Mouse (Mus musculus) hindbrain, embryonic 13.5 days (tissue): Measurements from ENCODE around the gene Cbfa2t3. TPM values are rescaled to one million over a fixed set of nuclear protein-coding genes. Genes with fewer than 3 reads are reported as not detected.

ENCODE experiments used
- ATAC-seq: fragments of 200-750 bp; cut with Nextera tagmentation; 2 replicates; pipeline ENCODE4 v1.8.0; 2017; ENCODE audit warnings: moderate TSS enrichment; ENCODE audit not compliant: low FRiP score
- H3K27ac ChIP-seq: fragments of 300-500 bp; sonication (generic); 2 replicates; pipeline ENCODE4 v1.5.1; 2015; ENCODE audit warnings: inconsistent platforms, mild to moderate bottlenecking, moderate library complexity
- H3K27me3 ChIP-seq: fragments of 300-500 bp; sonication (generic); 2 replicates; pipeline ENCODE4 v1.6.1; 2015; ENCODE audit warnings: mild to moderate bottlenecking, inconsistent platforms
- H3K36me3 ChIP-seq: fragments of 300-500 bp; sonication (generic); 2 replicates; pipeline ENCODE4 v1.6.1; 2015; ENCODE audit warnings: mild to moderate bottlenecking, inconsistent platforms
- H3K4me1 ChIP-seq: fragments of 300-500 bp; sonication (generic); replicated peaks from 2 replicates; pipeline ENCODE4 v1.6.1; 2015; ENCODE audit warnings: inconsistent platforms
- H3K4me2 ChIP-seq: fragments of 300-500 bp; sonication (generic); 2 replicates; pipeline ENCODE4 v1.6.1; 2015; ENCODE audit warnings: inconsistent platforms, mild to moderate bottlenecking, moderate library complexity
- H3K4me3 ChIP-seq: fragments of 300-500 bp; sonication (generic); 2 replicates; pipeline ENCODE4 v1.5.1; 2015; ENCODE audit warnings: mild to moderate bottlenecking, inconsistent platforms
- H3K9ac ChIP-seq: fragments of 300-500 bp; sonication (generic); 2 replicates; pipeline ENCODE4 v1.6.1; 2015; ENCODE audit warnings: mild to moderate bottlenecking, inconsistent platforms
- H3K9me3 ChIP-seq: fragments of 300-500 bp; sonication (generic); 2 replicates; pipeline ENCODE4 v1.6.1; 2016; ENCODE audit warnings: inconsistent platforms
- WGBS: fragments of 180-500 bp; shearing (Covaris S2); methylation state at CpG from one replicate; pipeline ENCODE4 v1.1.7; 2015; 5-methylcytosine and 5-hydroxymethylcytosine counted together
- polyA plus RNA-seq: library from polyadenylated mRNA; unstranded; fragments of >200 nt; fragmentation: Nextera tagmentation; extraction: Ambion mirVana; gene quantifications from 2 replicates; pipeline ENCODE4 v1.2.1, GENCODE M21; 2015

Cbfa2t3 gene
- polyA plus RNA-seq, 1 experiment from 2014 or later = 30.2 TPM

DNA sequence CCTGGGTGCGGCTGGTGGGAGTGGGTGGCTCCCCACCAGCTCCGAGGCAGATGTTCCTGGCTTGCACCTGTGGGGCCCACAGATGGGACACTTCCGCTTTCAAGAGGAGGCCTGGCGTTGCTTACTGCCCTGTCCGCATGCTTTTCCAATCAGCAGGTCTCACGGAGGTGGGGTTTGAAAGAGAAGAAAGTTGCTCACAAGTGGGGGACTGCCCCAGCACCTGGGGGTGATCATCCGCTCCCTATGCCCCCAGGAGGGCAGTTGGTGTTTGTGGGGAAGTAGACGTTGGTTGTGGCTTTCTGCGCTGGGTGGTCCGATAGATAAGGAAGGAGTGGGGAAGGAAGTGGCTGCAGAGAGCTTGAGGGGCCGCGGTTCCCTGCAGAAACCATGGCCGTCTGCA lies 1.7 kb upstream of the Cbfa2t3 start:
- H3K4me2 ChIP-seq = no peak overlapping the region
- H3K9ac ChIP-seq = no peak overlapping the region
- no peak for ATAC-seq
- H3K4me3 ChIP-seq = no peak overlapping the region
- H3K27me3 ChIP-seq = 0 out of 2 replicates have a peak, but pooled peaks cover 3% of the 10 kb centered on the region
- WGBS = 79% methylated on average over 13 of the region's 13 CpGs
- peaks cover 19% of the 10 kb centered on the region; the same call in 1 of the 2 replicates for H3K4me1 ChIP-seq
- no peaks in the 10 kb centered on the region for H3K36me3 ChIP-seq
- no peak overlapping the region for H3K27ac ChIP-seq
- H3K9me3 ChIP-seq = no peaks in the 10 kb centered on the region

GRCm38 (mm10) chr8:122698254-122698768 lies 598 bp downstream of the Cbfa2t3 start:
- no peak overlapping the region for H3K4me2 ChIP-seq
- H3K4me3 ChIP-seq = no peak overlapping the region
- no peaks in the 10 kb centered on the region for H3K36me3 ChIP-seq
- ATAC-seq = no peak
- 0 out of 2 replicates have a peak, but pooled peaks cover 3% of the 10 kb centered on the region for H3K27me3 ChIP-seq
- no peaks in the 10 kb centered on the region for H3K9me3 ChIP-seq
- H3K27ac ChIP-seq = no peak overlapping the region
- H3K4me1 ChIP-seq = peaks cover 17% of the 10 kb centered on the region; the same call in 1 of the 2 replicates
- H3K9ac ChIP-seq = no peak overlapping the region
- WGBS = 75% methylated on average over 5 of the region's 5 CpGs

GRCm38 (mm10) chr8:122697586-122697985 lies 1.3 kb downstream of the Cbfa2t3 start:
- 85% methylated on average over 6 of the region's 6 CpGs for WGBS
- Histone ChIP-seq H3K4me1 (peaks cover 15% of the 10 kb centered on the region; the same call in 1 of the 2 replicates), H3K4me3 (no peak overlapping the region), H3K9ac (no peak overlapping the region), H3K27ac (no peak overlapping the region), H3K4me2 (no peak overlapping the region), H3K9me3 (no peaks in the 10 kb centered on the region), H3K36me3 (no peaks in the 10 kb centered on the region), H3K27me3 (0 out of 2 replicates have a peak, but pooled peaks cover 3% of the 10 kb centered on the region)
- no peak for ATAC-seq

GRCm38 (mm10) chr8:122697181-122697581 lies 1.7 kb downstream of the Cbfa2t3 start:
- Histone ChIP-seq H3K36me3 (no peaks in the 10 kb centered on the region), H3K9me3 (no peaks in the 10 kb centered on the region), H3K9ac (no peak overlapping the region), H3K4me2 (no peak overlapping the region), H3K27me3 (0 out of 2 replicates have a peak, but pooled peaks cover 3% of the 10 kb centered on the region), H3K4me1 (peaks cover 11% of the 10 kb centered on the region; the same call in 1 of the 2 replicates), H3K4me3 (no peak overlapping the region), H3K27ac (no peak overlapping the region)
- 86% methylated on average over 3 of the region's 3 CpGs for WGBS
- ATAC-seq = no peak

GRCm38 (mm10) chr8:122695438-122696042 lies 3.4 kb downstream of the Cbfa2t3 start:
- no peak for ATAC-seq
- H3K4me3 ChIP-seq = no peak overlapping the region
- no peaks in the 10 kb centered on the region for H3K36me3 ChIP-seq
- WGBS = 66% methylated on average over 7 of the region's 7 CpGs
- H3K27ac ChIP-seq = no peak overlapping the region
- H3K27me3 ChIP-seq = 0 out of 2 replicates have a peak, but pooled peaks cover 3% of the 10 kb centered on the region
- no peaks in the 10 kb centered on the region for H3K9me3 ChIP-seq
- peaks cover 20% of the 10 kb centered on the region; the same call in 1 of the 2 replicates for H3K4me1 ChIP-seq
- no peak overlapping the region for H3K4me2 ChIP-seq
- no peak overlapping the region for H3K9ac ChIP-seq

DNA sequence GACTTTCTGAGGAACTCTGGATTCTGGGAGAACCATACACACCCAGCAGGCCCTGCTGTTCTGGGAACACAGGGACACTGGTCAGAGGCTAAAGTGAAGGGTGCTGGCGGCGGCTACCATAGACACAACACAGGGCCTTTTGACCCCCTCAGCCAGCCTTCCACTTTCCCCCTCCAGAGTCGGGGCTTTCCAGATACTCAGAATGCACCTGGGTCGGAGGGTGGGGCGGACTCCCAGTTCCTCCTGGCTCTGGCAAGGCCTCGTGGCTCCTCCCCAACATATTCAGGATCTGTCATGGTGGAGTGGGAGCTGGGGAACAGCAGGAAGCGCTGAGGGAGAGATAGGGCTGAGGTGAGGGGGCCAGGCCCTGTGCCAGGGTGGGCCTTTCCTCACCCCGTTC lies 6.8 kb downstream of the Cbfa2t3 start:
- Histone ChIP-seq H3K9me3 (no peaks in the 10 kb centered on the region), H3K36me3 (no peaks in the 10 kb centered on the region), H3K4me3 (no peak overlapping the region), H3K27ac (no peak overlapping the region), H3K27me3 (no peaks in the 10 kb centered on the region), H3K9ac (no peak overlapping the region), H3K4me2 (no peak overlapping the region), H3K4me1 (peaks cover 11% of the 10 kb centered on the region; the same call in 1 of the 2 replicates)
- ATAC-seq = no peak
- 78% methylated on average over 8 of the region's 8 CpGs for WGBS

- no peak overlapping the region for H3K4me2 ChIP-seq
- no peaks in the 10 kb centered on the region for H3K36me3 ChIP-seq
- H3K27ac ChIP-seq = no peak overlapping the region
- 85% methylated on average over 6 of the region's 6 CpGs for WGBS
- H3K27me3 ChIP-seq = no peaks in the 10 kb centered on the region
- 0 out of 2 replicates have a peak, but pooled peaks have one; percentile 24 for ATAC-seq
- H3K9ac ChIP-seq = no peak overlapping the region
- H3K9me3 ChIP-seq = no peaks in the 10 kb centered on the region
- peaks cover 11% of the 10 kb centered on the region; the same call in 1 of the 2 replicates for H3K4me1 ChIP-seq
- H3K4me3 ChIP-seq = no peak overlapping the region
These were observed 7.9 kb downstream of the Cbfa2t3 start for GRCm38 (mm10) chr8:122691018-122691417.

- Histone ChIP-seq H3K4me2 (no peak overlapping the region), H3K9ac (no peak overlapping the region), H3K9me3 (no peaks in the 10 kb centered on the region), H3K36me3 (no peaks in the 10 kb centered on the region), H3K4me1 (peaks cover 22% of the 10 kb centered on the region), H3K27me3 (0 out of 2 replicates have a peak, but pooled peaks cover 4% of the 10 kb centered on the region), H3K27ac (no peak overlapping the region), H3K4me3 (no peak overlapping the region)
- 85% methylated on average over 1 of the region's 1 CpGs for WGBS
- ATAC-seq = no peak
These were observed 9.6 kb downstream of the Cbfa2t3 start for GRCm38 (mm10) chr8:122689315-122689714.

DNA sequence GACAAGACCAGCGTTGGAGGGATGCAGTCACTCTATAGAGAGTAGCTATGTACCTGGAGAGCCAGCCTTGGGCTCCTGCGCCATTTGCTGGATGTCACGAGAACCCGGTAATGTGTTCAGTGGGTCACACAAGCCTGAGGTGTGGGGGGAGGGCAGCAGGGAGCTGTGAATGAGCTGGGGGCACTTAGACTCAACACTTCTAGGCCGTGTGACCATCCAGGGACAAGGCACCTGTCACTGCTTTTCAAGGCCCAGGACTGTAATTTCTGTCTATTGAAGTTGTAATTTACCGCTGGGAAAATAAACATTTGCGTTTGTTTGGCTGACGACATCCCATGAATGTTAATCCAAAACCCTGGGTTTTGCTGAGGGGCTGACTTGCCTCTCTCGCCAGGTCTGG lies 12.0 kb downstream of the Cbfa2t3 start:
- Histone ChIP-seq H3K4me1 (peaks cover 21% of the 10 kb centered on the region), H3K27ac (no peak overlapping the region), H3K4me3 (no peak overlapping the region), H3K9me3 (no peaks in the 10 kb centered on the region), H3K36me3 (no peaks in the 10 kb centered on the region), H3K9ac (no peak overlapping the region), H3K4me2 (no peak overlapping the region), H3K27me3 (peaks cover 5% of the 10 kb centered on the region)
- ATAC-seq = no peak
- WGBS = 71% methylated on average over 9 of the region's 9 CpGs

DNA sequence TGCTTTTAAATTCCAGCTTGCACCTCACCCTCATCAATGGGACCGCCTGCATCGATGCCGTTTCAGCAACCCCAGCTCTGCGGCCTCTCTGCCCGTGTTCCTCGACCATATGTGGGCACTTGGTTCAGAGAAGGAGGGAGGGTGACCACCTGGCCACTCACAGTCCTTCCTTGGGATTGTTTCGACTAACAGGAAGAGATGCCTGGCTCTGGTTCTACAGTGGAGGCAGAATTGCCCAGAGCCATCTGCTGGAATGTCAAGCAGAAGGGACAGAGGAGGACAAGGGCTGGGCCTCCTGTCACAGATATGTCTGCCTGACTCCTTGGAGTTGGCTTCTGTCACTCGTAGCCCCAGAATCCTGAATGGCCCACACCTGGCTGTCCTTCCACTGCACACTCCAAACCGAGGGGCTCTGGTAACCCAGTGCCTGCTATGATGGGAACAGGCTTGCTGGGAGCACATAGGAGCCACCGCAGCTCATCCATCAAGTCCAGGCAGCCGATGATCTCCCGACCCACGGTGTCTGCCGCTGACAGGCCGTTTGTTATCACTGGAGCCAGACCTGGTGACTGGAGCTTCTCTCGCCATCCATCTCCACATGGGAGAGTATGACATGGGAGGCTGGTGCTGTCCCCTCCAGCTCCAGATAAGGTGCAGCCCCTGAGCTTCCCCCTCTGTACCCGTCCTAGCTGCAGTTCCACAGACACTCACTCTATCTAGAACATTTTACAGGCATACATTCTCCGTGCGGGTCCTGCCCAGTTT lies 13.6 kb downstream of the Cbfa2t3 start:
- Histone ChIP-seq H3K4me1 (peaks cover 19% of the 10 kb centered on the region), H3K27ac (peak overlapping the region; percentile 30; the same call in 1 of the 2 replicates), H3K27me3 (peaks cover 12% of the 10 kb centered on the region), H3K4me2 (no peak overlapping the region), H3K9ac (no peak overlapping the region; the same call in 1 of the 2 replicates), H3K9me3 (no peaks in the 10 kb centered on the region), H3K36me3 (no peaks in the 10 kb centered on the region), H3K4me3 (no peak overlapping the region)
- WGBS = 65% methylated on average over 19 of the region's 19 CpGs
- ATAC-seq = no peak

DNA sequence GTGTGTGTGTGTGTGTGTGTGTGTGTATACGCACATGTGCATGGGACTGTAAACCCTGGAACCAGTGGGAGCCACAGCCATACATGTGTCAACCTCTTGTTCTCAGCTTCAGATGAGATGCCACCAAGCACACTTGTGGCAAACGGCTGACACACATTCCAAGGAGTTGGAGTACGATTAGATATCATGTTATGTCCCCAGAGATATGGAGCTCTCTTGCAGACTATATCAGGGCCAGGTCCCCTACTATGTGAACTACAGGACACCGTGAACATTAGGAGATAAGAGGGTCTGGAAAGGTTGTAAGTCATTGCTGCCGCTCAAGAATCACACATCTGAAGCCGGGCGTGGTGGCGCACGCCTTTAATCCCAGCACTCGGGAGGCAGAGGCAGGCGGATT lies 16.1 kb downstream of the Cbfa2t3 start:
- peaks cover 38% of the 10 kb centered on the region for H3K4me1 ChIP-seq
- H3K27me3 ChIP-seq = peaks cover 16% of the 10 kb centered on the region
- WGBS = 96% methylated on average over 11 of the region's 11 CpGs
- no peak overlapping the region for H3K27ac ChIP-seq
- no peak overlapping the region for H3K9ac ChIP-seq
- H3K4me3 ChIP-seq = no peak overlapping the region
- no peak for ATAC-seq
- no peaks in the 10 kb centered on the region for H3K36me3 ChIP-seq
- H3K9me3 ChIP-seq = no peaks in the 10 kb centered on the region
- H3K4me2 ChIP-seq = no peak overlapping the region

DNA sequence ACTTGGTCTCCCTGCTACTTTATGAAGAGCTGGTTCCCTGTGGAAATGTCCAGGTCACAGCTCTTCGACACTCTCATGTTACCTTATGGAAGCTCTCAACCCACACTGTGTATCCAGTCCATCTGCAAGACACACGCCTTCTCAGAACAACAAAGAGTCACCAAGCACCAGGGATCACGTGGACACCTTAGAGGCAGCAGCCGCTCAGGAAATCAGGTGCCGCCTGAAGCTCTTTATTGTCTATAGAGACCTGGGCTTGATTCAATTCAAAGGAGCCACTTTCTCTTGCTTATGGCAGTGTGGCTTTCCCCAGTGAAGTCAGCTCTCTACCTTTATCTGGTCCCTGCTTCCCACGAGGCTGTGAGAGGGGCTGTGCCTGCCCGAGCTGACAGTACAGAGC lies 18.7 kb downstream of the Cbfa2t3 start:
- Histone ChIP-seq H3K27me3 (peaks cover 17% of the 10 kb centered on the region), H3K4me3 (no peak overlapping the region), H3K27ac (peak overlapping the region; percentile 99), H3K9ac (peak overlapping the region; percentile 94), H3K9me3 (no peaks in the 10 kb centered on the region), H3K36me3 (no peaks in the 10 kb centered on the region), H3K4me1 (peaks cover 53% of the 10 kb centered on the region), H3K4me2 (0 out of 2 replicates have a peak overlapping the region, but pooled peaks have one; percentile 90)
- ATAC-seq = no peak
- 27% methylated on average over 7 of the region's 7 CpGs for WGBS
